Mouse (Mus musculus) inflammation-experienced regulatory T-cells, adult 6 months (primary cell): Measurements from ENCODE around the gene Drc3. TPM values are rescaled to one million over a fixed set of nuclear protein-coding genes. Genes with fewer than 3 reads are reported as not detected.
"Not testable (repeated sequence)": the region's sequence is repeated elsewhere in the genome, so short reads cannot be mapped to it uniquely, and the experiment has no call there.

Experiments used
- ATAC-seq: one replicate; pipeline ENCODE4 v1.8.0; 2017
- polyA plus RNA-seq, 3 experiments: library from polyadenylated mRNA; unstranded; fragments of 100-300 nt; shearing (Covaris generic); gene quantifications; one replicate each; pipeline ENCODE4 v1.2.1; 2017

The Drc3 gene
- polyA plus RNA-seq, 3 experiments from 2014 or later: 0.25 to 0.87 (median 0.42) TPM

DNA sequence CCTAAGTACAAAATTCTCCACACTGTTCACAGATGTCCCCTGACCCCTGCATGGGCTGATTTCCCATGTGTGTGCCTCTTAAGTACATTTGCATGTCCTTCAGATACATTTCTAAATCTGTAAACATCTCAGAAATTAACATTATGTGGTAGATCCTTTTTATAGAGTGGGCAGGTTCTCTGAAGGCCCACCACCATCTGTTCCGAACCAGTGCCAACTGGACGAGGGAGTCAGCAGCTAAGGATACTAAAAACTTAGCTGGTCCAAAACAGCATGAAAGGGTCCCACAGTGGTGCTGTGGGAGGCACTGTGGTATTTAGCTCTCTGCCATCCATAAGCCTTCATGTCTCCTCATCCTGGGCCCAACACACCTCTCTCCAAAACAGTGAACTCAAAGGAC is 44.0 kb downstream of the Drc3 start:
- ATAC-seq: no peak

DNA sequence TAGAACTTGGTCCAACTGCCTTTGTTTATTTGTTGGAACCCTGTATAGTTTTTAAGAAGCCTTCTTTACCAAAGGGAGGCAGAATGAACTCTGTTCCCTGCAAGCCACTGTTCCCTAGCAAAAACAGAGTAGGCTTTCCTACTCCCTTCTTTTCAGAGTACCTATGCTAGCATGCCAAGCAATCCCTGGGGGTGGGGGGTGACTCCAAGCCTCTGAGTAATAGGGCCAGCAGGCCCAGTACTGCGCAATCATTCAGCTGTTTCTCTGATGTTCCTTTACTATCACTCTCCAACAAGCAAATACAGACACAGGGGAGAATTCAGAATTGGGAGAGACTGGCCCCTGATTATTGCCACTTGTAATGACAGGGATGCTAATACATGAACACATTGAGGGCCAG is 53.5 kb downstream of the Drc3 start:
- no peak for ATAC-seq

DNA sequence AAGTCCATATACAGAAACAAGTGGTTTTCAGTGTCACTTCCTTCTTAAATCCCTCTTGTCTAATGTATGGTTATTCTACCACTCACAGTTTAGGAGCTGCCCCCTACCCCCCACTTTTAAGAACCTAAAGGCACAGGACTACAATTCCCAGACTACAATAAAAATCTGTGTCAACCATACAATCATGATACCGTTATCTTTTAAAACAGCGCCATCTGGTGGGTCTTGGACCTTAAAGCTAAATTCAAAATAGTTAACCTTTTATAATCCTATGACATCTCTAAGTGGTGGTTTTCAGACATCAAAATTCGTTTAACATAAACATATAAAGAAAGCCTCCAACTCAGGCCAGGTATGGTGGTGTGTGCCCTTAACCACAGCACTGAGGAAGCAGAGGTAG is 59.0 kb downstream of the Drc3 start:
- no peak for ATAC-seq

DNA sequence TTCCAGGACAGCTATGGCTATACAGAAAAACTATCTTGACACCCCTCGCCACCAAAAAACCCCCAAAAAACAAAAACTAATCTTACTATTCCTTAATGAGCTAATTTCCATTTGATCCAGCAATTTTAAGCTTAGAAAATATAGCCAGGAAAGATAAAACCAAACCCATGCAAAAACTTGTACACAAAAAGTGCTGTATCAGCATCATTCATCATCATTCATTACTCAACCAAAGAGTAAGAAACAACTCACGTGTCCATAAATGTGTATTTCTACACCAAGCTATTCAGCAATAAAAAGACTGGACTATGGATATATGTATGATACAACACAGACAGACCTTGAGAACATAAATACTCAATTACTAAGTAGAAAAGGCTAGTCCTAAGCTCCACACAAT is 59.8 kb downstream of the Drc3 start:
- ATAC-seq: no peak

DNA sequence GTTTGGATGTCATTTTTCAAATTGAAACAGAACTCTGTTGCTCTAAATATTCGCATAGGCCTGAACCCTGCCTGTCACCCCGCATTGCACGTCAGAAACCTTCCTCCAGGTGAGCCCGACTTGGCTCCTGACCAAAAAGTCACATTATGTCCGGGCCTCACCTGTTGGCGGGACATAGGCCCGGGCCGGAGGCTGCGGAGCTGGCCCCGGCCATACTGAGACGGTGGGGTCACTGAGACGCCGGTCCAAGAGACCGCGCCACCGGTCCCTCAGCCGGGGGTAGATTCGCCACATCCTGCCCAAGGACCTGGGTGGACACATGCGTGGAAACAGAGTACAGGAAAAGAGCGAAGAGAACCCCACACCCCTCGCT is 63.4 kb downstream of the Drc3 start:
- ATAC-seq: no peak

DNA sequence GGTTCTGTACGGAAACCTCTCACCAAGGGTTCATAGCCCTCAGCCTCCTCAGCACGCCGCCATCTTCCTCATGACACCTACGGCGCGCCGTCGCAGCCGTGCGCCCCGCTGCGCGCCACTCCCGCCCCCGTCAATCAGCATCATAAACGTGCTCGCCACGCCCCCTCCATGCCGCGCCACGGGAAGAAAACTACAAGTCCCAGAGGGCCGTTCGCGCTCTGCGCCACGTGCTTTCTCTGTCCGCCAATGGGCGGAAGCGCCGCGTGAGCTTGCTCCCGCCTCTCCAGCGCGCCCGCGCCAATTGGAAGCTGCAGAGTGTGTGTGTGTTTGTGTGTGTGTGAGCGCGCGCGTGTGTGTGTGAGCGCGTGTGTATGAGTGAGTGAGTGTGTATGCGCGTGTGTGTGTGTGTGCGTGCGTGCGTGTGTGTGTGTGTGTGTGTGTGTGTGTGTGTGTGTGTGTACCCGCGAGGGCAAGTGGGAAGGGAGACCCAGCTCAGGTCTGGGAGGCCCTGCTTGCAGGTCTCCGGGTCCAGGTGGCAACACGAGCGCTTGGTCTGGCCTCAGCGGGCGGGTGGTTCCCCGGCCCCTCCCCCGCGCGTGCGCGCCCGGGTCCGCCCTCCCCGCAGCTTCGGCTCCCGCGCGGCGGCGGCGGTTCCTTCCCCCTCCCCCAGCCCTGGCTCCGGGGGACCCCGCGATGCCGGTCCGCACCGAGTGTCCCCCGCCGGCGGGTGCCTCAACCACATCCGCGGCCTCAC is 64.0 kb downstream of the Drc3 start, which contains the start of gene Gid4:
TSS of gene Gid4 (plus strand) at position 183 of the 754 bp plus-strand sequence.
- ATAC-seq: peak; percentile 93

DNA sequence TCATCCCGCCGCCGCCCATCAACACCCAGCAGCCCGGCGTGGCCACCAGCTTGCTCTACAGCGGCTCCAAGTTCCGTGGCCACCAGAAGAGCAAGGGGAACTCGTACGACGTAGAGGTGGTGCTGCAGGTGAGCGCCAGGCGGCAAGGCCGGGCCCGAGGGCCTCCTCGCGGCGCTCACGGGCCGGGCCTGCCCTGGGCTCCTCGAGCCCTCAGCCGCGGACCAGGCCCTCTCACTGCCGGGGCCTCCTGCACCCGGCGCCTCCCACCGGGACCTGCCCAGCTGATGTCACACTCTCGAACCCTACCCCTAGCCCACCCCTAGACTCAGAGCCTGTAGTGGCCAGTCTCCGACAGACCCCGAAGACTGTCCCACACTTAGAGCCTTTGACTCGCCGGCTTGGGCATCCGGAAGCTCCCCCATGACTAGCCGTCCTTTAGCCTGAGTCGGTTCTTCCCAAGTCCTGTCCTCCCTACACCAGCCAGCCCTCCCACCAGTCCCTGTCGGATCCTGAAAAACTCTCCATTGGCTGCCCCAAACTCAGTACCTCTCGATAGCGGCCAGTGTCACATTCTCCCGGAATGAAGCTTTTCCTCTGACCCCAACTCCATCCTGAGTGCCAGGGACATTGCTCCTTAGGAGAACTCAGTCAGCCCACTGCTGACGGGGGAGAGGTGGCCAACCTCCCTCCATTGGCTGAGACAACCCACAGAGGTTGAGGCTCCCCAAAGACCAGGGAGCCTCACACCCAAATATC is 64.8 kb downstream of the Drc3 start, which contains the start of gene Atpaf2:
TSS of gene Atpaf2 (minus strand) at position 741 of the 756 bp plus-strand sequence.
- ATAC-seq: no peak

DNA sequence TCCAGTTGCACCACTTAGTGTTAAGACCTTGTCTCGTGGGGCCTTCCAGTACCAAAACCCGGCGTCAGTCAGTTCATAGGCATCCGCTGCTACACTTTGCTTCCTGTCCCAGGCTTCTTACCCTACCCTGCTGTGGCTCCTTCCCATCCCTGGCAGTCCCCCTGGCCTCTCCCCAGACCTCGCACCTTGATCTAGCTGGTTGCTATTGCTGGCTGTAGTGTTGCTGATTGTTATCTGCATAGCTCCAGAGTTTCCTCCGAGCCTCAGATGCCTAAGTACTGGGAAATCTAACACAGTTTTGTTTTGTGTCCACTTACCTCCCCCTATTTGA is 65.3 kb downstream of the Drc3 start:
- no peak for ATAC-seq

DNA sequence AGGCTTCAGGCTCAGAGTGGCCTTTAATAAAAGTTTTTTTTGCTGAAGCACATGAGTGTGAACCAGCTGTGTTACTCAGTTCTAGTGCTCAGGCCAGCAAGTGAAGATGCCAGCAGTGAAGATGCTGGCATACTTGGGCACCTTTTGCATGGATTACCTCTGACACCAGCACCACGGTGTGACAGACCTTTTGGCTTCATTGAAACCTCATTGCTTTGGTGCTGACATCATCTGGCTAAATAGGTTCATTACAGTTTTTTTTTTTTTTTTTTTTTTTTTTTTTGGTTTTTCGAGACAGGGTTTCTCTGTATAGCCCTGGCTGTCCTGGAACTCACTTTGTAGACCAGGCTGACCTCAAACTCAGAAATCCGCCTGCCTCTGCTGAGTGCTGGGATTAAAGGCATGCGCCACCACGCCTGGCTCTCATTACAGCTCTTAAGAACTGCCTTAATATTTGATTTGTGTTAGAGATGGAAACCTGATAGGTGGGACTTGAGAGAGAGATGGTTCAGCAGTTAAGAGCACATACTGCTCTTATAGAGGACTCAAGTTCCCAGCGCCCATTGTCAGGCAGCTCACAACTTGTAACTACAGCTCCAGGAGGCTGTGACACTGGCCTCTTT is 69.0 kb downstream of the Drc3 start:
- no peak for ATAC-seq

DNA sequence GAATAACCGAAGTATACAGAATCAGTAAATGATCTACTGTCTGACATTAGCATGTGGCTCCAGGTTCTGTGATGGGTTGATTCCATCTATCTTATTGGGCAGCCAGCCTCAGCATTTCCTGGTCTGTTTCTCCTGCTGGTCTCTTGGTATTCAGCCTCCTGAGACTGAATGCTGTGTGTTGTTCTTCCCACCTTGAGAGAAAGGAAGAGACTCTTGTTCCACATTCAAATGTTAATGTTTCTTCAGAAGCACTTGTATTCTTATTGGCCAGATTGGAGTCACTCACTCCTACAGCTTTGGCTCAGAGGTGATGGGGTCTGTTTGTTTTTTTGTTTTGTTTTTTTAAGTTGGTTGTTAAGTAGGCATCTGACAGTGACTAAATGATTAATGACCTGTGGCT is 69.9 kb downstream of the Drc3 start:
- no peak for ATAC-seq

DNA sequence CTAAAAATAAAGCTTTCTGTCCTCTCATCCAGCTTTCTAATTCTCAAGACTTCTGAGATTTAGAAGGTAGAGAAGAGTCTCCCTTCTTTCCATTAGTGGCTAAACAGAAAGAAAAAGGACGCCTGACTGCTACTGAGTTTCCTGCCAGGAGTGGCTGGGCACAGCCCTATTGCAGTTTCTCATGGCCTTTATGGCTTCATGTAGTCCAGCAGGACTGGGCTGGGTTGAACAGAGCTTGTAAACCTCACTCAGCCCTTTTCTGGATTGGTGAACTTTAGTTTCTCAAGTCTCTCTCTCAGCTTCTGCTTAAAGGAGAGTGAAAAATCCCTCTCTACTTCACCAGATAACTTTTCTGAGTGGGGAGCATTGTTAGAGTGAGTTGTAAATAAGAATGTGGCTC is 73.3 kb downstream of the Drc3 start:
- no peak for ATAC-seq

DNA sequence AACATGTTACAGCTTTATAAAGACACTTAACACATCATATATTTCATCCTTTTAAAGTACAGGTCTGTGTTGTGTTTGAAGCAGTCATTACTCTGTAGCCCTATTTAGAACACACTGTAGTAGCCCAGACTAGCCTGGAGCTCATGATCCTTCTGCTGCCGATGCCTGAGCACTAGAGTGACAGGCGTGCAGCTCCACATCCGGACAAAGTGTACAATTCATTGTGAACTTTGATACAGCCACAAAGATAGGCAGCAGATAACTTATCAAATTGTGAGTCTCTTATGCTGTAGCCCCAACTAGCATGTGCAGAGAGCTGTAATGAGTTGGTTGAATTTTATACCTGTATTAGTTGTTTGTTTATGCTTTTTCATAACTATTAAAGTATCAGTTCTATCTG is 74.5 kb downstream of the Drc3 start:
- ATAC-seq: no peak

DNA sequence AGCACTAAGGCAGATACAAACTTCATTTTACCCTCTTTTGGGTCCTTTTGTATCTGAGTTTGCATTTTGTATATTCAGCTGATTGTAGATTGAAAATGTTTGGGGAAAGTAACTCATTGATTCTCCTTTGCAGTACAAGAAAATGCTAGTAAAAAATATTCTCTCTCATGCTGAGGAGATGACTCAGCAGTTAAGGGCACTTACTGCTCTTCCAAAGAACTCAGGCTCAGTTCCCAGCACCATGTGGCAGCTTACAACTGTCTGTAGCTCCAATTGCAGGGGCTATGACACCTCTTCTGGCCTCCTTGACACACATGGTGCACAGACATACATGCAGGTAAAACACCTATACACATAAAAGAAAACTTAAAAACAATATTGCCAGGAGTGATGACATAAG is 80.4 kb downstream of the Drc3 start:
- ATAC-seq: no peak

DNA sequence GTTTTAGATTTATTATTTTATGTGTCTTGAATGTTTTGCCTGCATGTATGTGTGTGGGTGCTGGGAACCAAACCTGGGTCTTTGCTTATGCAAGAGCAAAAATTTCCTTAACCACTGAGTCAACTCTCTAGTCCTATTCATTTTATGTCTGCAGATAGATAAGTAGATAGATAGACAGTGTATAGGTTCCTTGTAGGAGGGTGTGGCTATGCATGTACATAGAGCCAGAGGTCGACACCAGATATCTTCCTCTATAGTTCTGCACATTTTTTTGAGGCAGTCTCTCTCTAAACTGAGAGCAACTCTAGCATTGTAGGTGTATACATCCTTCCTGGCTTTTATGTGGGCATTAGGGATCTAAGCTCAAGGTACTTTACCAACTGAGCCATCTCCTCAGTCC is 82.0 kb downstream of the Drc3 start:
- no peak for ATAC-seq

DNA sequence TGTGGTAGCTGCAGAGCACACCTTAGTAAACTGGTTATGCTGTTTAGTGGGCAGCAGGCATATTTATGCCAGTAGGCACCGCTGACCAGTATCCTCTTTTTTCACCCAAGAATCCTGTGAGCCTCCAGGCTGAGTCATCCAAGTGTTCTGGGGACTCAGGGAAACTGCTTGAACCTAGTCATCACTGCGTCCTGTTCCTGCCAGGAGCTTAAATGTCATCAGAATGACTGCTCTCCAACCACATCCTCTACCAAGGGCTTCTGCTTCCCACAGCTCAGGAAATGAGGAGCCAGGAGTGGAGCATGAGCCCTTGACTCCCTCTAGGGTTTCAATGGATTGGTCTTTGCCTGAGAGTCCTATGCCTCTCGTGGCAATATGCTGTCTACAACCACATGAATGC is 83.5 kb downstream of the Drc3 start:
- no peak for ATAC-seq

DNA sequence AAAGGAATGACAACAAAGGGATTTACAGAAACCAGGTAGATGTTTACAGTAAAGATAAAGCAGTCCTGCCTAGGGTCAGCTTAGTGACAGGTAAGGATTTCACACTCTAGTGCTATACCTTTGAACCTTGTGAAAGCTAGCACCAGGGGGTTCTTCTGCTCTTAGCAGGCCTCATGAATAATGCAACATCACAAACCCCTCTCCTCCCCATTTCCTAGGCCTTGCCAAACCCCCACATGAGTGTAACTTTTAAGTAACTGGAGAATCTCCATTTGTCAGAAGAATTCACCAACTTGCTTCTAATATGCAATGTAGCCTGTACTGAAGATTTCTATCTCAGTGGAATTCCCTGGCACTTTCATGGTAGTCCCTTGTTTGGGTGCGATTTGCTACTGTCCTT is 86.5 kb downstream of the Drc3 start:
- ATAC-seq: not testable (repeated sequence)

DNA sequence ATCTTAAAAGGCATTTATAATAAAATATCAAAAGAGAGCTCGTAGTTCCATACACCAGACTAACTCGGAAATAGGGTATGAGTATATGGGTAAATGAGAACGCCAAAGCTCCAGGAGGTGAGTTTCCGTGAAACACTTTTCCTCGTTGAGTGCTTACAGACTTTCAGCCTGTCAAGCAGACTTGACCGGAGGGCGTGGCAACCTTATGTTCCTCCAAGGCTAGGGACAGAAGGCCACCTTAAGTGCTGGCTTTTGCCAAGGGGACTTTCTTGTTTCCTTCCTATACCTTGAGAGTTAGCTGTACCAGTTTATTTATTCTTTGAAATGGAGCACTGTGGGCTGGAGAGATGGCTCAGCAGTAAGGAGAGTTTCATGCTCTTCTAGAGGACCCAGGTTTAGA is 87.0 kb downstream of the Drc3 start:
- no peak for ATAC-seq

DNA sequence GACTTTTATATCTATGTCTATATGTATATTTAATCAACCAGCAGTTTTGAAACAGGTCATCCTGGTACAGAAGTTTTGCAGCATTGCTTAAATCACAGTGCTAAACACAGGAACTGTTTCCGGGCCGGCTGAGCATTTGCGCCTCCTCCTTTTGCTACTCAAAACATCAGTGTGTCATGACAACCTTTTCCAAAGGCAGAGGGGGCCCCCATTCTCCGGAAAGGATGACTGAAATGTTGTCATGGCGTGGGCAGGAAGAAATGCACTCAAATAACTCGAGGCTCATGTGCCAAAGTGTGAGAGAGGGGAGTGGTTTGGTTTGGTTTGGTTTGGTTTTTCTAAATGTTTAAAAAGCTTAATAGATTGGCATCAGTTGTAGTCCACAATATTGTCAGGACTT is 89.8 kb downstream of the Drc3 start:
- ATAC-seq: no peak

Other genes with a start within 250 kb of the Drc3 start
- gene Rai1, start 248.3 kb upstream of the Drc3 start, polyA plus RNA-seq: 10 to 100 TPM in 2 of 3 experiments, 1 to 10 TPM in 1; 5.6 to 12.2 (median 12.1) TPM
- 10 to 100 TPM; 21.7 to 26.7 (median 24.3) TPM for gene Srebf1, start 130.7 kb upstream of the Drc3 start, polyA plus RNA-seq
- gene Tom1l2, start 424 bp upstream of the Drc3 start, polyA plus RNA-seq: 10 to 100 TPM in 2 of 3 experiments, 1 to 10 TPM in 1; 8.9 to 34.5 (median 24.4) TPM
- 10 to 100 TPM in 1 of 3 experiments, 1 to 10 TPM in 2; 9.8 to 12.6 (median 10.0) TPM for gene Gid4, start 63.8 kb downstream of the Drc3 start, polyA plus RNA-seq
- gene Atpaf2, start 65.1 kb downstream of the Drc3 start, polyA plus RNA-seq: 10 to 100 TPM; 35.8 to 45.1 (median 43.9) TPM
- 10 to 100 TPM; 44.3 to 68.8 (median 50.2) TPM for gene Drg2, start 101.3 kb downstream of the Drc3 start, polyA plus RNA-seq
- gene Myo15, start 116.0 kb downstream of the Drc3 start, polyA plus RNA-seq: under 1 TPM in 1 of 3 experiments, not detected in 2; 0.09 TPM
- gene Alkbh5, start 183.1 kb downstream of the Drc3 start, polyA plus RNA-seq: 10 to 100 TPM; 29.6 to 44.0 (median 41.0) TPM